Mouse (Mus musculus) limb, embryonic 15.5 days (tissue): ENCODE results near the gene Ggn. TPM values are rescaled to one million over a fixed set of nuclear protein-coding genes. Genes with fewer than 3 reads are reported as not detected.
"Not testable (repeated sequence)": the region's sequence is repeated elsewhere in the genome, so short reads cannot be mapped to it uniquely, and the experiment has no call there.

Experiments
- ATAC-seq: fragments of 200-750 bp; cut with Nextera tagmentation; 2 replicates; pipeline ENCODE4 v1.8.0; 2017; ENCODE audit warnings: low read depth, moderate TSS enrichment; ENCODE audit not compliant: insufficient number of reproducible peaks, low FRiP score, low TSS enrichment
- H3K27ac ChIP-seq: fragments of 300-500 bp; sonication (generic); 2 replicates; pipeline ENCODE4 v1.5.1; 2015; ENCODE audit warnings: moderate library complexity, mild to moderate bottlenecking, inconsistent platforms
- H3K27me3 ChIP-seq: fragments of 300-500 bp; sonication (generic); 2 replicates; pipeline ENCODE4 v1.6.1; 2015; ENCODE audit warnings: inconsistent platforms
- H3K36me3 ChIP-seq: fragments of 300-500 bp; sonication (generic); 2 replicates; pipeline ENCODE4 v1.6.1; 2015; ENCODE audit warnings: inconsistent platforms
- H3K4me1 ChIP-seq: fragments of 300-500 bp; sonication (generic); 2 replicates; pipeline ENCODE4 v1.6.1; 2015; ENCODE audit warnings: inconsistent platforms
- H3K4me2 ChIP-seq: fragments of 300-500 bp; sonication (generic); 2 replicates; pipeline ENCODE4 v1.6.1; 2015; ENCODE audit warnings: mild to moderate bottlenecking, inconsistent platforms
- H3K4me3 ChIP-seq: fragments of 300-500 bp; sonication (generic); 2 replicates; pipeline ENCODE4 v1.5.1; 2015; ENCODE audit warnings: mild to moderate bottlenecking, inconsistent platforms
- H3K9ac ChIP-seq: fragments of 300-500 bp; sonication (generic); 2 replicates; pipeline ENCODE4 v1.6.1; 2015; ENCODE audit warnings: inconsistent platforms
- H3K9me3 ChIP-seq: fragments of 300-500 bp; sonication (generic); 2 replicates; pipeline ENCODE4 v1.6.1; 2016; ENCODE audit warnings: inconsistent platforms
- WGBS: fragments of 180-500 bp; shearing (Covaris S2); methylation state at CpG from one replicate; pipeline ENCODE4 v1.1.7; 2015; 5-methylcytosine and 5-hydroxymethylcytosine counted together
- polyA plus RNA-seq: library from polyadenylated mRNA; unstranded; fragments of >200 nt; fragmentation: Nextera tagmentation; extraction: Ambion mirVana; gene quantifications from 2 replicates; pipeline ENCODE4 v1.2.1, GENCODE M21; 2015

Gene Ggn
- polyA plus RNA-seq, 1 experiment from 2014 or later = 1.3 TPM

DNA sequence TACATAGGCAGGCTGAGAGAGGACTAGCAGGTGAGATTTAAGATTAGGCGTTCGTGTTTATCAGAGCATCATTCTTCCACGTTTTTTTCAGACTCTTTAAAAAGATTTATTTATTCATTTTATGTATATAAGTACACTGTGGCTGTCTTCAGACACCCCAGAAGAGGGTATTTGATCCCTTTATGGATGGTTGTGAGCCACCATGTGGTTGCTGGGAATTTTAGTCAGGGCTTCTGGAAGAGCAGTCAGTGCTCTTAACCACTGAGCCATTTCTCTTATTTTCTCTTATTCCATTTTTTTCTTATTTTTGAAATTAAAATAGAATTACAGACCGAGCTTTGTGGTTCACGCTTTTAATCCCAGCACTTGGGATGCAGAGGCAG, 10.8 kb downstream of the Ggn start:
- WGBS = 39% methylated on average over 5 of the region's 5 CpGs

DNA sequence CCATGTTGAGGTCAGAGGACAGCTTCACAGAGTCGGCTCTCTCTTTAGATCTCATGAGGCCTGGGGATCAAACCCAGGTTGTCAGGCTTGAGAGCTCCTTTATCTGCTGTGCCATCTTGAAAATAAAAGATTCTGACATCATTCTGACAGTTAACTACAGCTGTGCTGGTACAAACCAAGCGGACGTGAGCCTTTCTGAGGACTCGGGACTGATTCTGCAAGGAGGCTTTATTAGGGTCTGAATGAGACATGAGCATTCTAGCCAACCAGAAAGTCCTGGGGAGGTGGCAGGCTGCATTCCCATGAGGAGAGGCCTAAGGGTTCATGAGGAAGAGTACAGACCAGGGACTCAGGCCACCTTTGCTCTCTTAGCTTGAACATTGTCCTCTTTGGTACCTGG, 11.3 kb downstream of the Ggn start:
- H3K4me2 ChIP-seq, H3K9me3 ChIP-seq, H3K4me3 ChIP-seq, H3K9ac ChIP-seq, H3K27ac ChIP-seq, ATAC-seq, H3K27me3 ChIP-seq: not testable (repeated sequence)
- peaks cover 15% of the 10 kb centered on the region for H3K36me3 ChIP-seq
- 89% methylated on average over 4 of the region's 4 CpGs for WGBS
- peaks cover 13% of the 10 kb centered on the region for H3K4me1 ChIP-seq

More for the DNA sequence above, 10.8 kb downstream of the Ggn start:
- Histone ChIP-seq H3K9ac (no peak overlapping the region), H3K4me3 (peak overlapping the region; percentile 73), H3K4me1 (peaks cover 13% of the 10 kb centered on the region), H3K27ac (peak overlapping the region; percentile 79; the same call in 1 of the 2 replicates), H3K27me3 (no peaks in the 10 kb centered on the region), H3K9me3 (no peaks in the 10 kb centered on the region), H3K4me2 (peak overlapping the region; percentile 45), H3K36me3 (peaks cover 20% of the 10 kb centered on the region)
- no peak for ATAC-seq

DNA sequence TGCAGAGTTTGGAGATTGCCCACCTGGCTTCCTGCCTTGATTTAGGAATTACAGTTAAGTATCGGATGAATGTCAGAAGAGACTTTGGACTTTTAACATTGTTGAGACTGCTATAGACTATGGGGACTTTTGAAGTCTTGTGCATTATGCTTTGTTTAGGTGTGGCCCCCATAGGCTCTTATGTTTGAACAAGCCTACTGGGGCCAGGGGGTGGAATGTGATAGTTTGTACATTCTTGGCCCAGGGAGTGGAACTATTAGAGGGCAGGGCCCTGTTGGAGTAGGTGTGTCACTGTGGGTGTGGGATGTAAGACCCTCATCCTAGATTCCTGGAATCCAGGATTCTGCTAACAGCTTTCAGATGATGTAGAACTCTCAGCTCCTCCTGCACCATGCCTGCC, 24.2 kb downstream of the Ggn start:
- not testable (repeated sequence) for H3K4me3 ChIP-seq, ATAC-seq, H3K36me3 ChIP-seq, H3K9me3 ChIP-seq, H3K4me2 ChIP-seq, H3K27ac ChIP-seq, H3K27me3 ChIP-seq, H3K9ac ChIP-seq, H3K4me1 ChIP-seq
- 81% methylated on average over 1 of the region's 1 CpGs for WGBS

DNA sequence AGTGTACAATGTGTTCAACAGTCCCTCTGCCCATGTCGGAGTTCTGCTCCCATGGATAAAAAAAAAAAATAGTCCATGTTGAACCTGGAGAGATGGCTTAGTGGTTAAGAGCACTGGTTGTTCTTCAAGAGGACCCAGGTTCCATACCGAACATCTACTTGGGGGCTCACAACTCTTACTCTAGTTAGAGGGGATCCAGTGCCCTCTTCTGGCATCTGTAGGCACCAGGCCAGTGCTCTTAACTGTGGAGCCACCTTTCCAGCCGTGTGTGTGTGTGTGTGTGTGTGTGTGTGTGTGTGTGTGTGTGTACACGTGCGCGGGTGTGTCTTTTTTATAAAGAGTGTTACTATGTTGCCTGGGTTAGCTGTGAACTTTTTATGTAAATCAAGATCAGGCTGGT, 32.6 kb downstream of the Ggn start:
- ATAC-seq = no peak
- no peaks in the 10 kb centered on the region for H3K36me3 ChIP-seq
- no peak overlapping the region for H3K27ac ChIP-seq
- no peaks in the 10 kb centered on the region for H3K27me3 ChIP-seq
- no peak overlapping the region for H3K9ac ChIP-seq
- H3K4me2 ChIP-seq = no peak overlapping the region
- 73% methylated on average over 6 of the region's 6 CpGs for WGBS
- no peak overlapping the region for H3K4me3 ChIP-seq
- no peaks in the 10 kb centered on the region for H3K9me3 ChIP-seq
- H3K4me1 ChIP-seq = no peaks in the 10 kb centered on the region

DNA sequence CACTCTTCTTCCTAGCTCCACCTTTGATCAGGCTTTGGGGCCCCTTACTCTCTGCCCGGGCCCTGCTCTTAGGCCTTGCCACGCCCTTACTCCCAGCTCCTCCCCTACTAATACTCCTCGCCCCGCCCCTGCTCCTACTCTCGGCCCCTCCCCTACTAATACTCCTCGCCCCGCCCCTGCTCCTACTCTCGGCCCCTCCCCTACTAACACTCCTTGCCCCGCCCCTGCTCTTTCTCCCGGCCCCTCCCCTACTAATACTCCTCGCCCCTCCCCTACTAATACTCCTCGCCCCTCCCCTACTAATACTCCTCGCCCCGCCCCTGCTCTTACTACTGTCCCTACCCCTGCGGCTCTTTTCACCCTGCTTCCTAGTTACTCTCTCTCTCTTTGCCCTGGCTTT, 41.0 kb downstream of the Ggn start:
- Histone ChIP-seq H3K4me3 (peak overlapping the region; percentile 43), H3K27ac (peak overlapping the region; percentile 83), H3K4me2 (peak overlapping the region; percentile 57), H3K4me1 (peaks cover 18% of the 10 kb centered on the region)
- H3K27me3 ChIP-seq, H3K9ac ChIP-seq, H3K9me3 ChIP-seq, H3K36me3 ChIP-seq: not testable (repeated sequence)
- WGBS = 28% methylated on average over 13 of the region's 15 CpGs
- peak; percentile 53 for ATAC-seq

DNA sequence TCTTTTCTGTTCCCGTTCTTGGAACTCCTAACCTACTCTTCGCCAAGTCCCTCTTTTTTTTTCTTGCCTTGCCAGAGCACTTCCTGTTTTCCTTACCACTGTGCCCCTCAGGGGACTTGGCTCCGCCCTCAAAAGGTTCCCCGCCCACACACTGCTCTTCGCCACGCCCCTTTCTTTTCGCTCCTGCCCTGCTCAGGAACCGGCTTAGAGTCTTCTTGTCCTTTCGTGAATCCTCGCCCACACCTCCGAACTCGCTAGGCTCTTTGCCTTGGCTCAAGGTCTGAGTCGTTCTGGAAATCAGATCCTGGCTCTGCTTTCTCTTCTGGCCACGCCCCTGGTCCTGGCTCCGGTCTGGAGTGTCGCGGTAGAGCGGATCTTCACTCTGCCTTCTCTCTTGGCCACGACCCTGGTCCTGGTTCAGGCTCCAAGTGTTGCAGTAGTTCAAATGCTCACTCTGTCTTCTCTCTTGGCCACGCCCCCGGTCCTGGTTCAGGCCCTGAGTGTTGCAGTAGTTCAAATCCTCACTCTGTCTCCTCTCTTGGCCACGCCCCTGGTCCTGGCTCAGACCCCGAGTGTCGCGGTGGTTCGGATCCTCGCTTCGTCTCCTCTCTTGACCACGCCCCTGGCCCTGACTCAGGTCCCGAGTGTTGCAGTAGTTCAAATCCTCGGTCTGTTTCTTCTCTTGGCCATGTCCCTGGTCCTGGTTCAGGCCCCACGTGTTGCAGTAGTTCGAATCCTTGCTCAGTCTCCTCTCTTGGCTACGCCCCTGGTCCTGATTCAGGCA, 41.6 kb downstream of the Ggn start:
- H3K9ac ChIP-seq = no peak overlapping the region

DNA sequence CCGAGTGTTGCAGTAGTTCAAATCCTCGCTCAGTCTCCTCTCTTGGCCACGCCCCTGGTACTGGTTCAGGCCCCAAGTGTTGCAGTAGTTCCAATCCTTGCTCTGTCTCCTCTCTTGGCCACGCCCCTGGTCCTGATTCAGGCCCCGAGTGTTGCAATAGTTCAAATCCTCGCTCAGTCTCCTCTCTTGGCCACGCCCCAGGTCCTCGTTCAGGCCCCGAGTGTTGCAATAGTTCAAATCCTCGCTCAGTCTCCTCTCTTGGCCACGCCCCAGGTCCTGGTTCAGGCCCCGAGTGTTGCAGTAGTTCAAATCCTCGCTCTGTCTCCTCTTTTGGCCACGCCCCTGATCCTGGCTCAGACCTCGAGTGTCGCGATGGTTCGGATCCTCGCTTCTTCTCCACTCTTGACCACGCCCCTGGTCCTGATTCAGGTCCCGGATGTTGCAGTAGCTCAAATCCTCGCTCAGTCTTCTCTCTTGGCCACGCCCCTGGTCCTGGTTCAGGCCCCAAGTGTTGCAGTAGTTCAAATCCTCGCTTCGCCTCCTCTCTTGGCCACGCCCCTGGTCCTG, 42.3 kb downstream of the Ggn start:
- WGBS = 22% methylated on average over 26 of the region's 26 CpGs
- H3K36me3 ChIP-seq = no peaks in the 10 kb centered on the region
- peaks cover 18% of the 10 kb centered on the region for H3K4me1 ChIP-seq
- H3K4me3 ChIP-seq = peak overlapping the region; percentile 43
- peak overlapping the region; percentile 83; the same call in 1 of the 2 replicates for H3K27ac ChIP-seq
- H3K27me3 ChIP-seq = no peaks in the 10 kb centered on the region
- ATAC-seq = no peak
- no peaks in the 10 kb centered on the region for H3K9me3 ChIP-seq
- H3K9ac ChIP-seq = no peak overlapping the region
- peak overlapping the region; percentile 57 for H3K4me2 ChIP-seq

More for the DNA sequence above, 41.6 kb downstream of the Ggn start:
- H3K27me3 ChIP-seq = no peaks in the 10 kb centered on the region
- peak overlapping the region; percentile 83 for H3K27ac ChIP-seq
- H3K4me2 ChIP-seq = peak overlapping the region; percentile 57
- H3K4me1 ChIP-seq = peaks cover 18% of the 10 kb centered on the region
- WGBS = 6% methylated on average over 34 of the region's 34 CpGs
- H3K36me3 ChIP-seq = no peaks in the 10 kb centered on the region
- no peaks in the 10 kb centered on the region for H3K9me3 ChIP-seq
- H3K4me3 ChIP-seq = peak overlapping the region; percentile 43
- ATAC-seq = peak; percentile 83

DNA sequence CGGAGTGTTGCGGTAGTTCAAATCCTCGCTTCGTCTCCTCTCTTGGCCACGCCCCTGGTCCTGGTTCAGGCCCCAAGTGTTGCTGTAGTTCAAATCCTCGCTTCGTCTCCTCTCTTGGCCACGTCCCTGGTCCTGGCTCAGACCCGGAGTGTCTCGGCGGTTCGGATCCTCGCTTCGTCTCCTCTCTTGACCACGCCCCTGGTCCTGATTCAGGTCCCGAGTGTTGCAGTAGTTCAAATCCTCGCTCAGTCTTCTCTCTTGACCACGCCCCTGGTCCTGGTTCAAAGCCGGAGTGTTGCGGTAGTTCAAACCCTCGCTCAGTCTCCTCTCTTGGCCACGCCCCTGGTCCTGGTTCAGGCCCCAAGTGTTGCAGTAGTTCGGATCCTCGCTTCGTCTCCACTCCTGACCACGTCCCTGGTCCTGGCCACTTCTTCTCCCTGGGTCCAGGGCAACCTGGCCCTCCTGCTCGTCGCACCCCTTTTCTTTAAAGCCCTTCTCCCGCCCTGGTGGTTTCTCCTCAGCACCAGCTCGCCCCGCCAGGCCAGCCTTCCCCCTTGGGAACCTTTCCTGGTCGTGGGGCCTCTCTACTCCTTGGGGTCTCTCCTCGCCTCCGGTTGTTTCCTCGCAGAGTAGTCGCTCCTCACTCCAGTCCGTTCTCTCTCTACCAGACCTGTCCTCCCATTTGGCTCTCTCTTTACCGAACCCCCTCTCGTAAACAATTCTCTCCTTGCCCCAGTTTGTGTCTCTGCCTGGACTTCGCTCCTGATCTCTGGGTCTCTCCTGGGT, 43.0 kb downstream of the Ggn start:
- 23% methylated on average over 40 of the region's 40 CpGs for WGBS
- not testable (repeated sequence) for ATAC-seq, H3K9ac ChIP-seq, H3K27ac ChIP-seq, H3K36me3 ChIP-seq, H3K27me3 ChIP-seq, H3K9me3 ChIP-seq
- Histone ChIP-seq H3K4me3 (0 out of 2 replicates have a peak overlapping the region, but pooled peaks have one; percentile 16), H3K4me2 (peak overlapping the region; percentile 41), H3K4me1 (peaks cover 18% of the 10 kb centered on the region)

DNA sequence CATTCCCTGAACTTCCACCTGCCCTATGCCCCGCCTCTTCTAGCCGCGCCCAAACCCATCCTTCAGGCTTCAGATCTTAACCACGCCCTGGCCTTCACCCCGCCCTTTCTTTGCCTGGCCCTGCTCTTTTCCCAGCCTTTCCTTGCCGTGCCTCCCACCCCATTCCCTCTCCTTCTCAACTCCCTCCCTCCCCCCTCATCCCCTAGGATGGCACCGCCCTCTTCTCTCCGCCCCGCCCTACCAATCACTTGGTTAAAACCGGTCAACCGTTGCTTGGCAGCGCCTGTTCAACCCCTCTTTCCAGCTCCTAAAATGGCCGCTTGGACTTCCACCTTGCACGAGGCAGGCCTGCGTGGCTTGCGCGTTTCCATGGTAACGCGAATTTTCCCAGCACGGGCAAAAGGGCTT, 43.7 kb downstream of the Ggn start, which contains the start of gene Catsperg1:
TSS of gene Catsperg1 (minus strand) at position 361 of the 408 bp plus-strand sequence.
- no peaks in the 10 kb centered on the region for H3K27me3 ChIP-seq
- H3K27ac ChIP-seq = no peak within 1 kb of the TSS
- peaks cover 18% of the 10 kb centered on the region for H3K4me1 ChIP-seq
- H3K4me3 ChIP-seq = peak within 1 kb of the TSS; percentile 16
- H3K9ac ChIP-seq = no peak within 1 kb of the TSS
- WGBS = 5% methylated on average over 20 of the region's 20 CpGs
- no peaks in the 10 kb centered on the region for H3K9me3 ChIP-seq
- ATAC-seq = peak; percentile 48; the same call in 1 of the 2 replicates
- H3K4me2 ChIP-seq = peak within 1 kb of the TSS; percentile 41
- H3K36me3 ChIP-seq = no peaks in the 10 kb centered on the region

DNA sequence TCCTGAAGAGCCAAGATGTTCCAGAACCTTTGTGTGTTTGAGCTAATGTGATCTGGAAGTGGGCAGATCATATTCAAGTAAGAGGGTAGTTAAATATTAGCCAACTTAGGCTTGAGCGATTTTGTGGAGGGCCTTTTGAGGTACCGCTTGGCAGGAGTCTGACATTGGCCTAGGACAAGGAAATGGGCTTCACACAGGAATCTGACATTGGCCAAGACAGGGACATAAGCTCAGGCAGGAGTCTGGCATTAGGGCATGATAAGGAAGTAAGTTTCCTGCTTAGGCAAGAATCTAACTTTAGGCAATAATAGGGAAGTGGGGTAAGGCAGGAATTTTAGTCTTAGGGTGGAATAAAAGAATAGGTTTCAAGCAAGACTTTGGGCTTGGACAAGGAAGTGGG, 44.2 kb downstream of the Ggn start:
- Histone ChIP-seq H3K4me3 (no peak overlapping the region), H3K27ac (no peak overlapping the region), H3K27me3 (no peaks in the 10 kb centered on the region), H3K4me1 (peaks cover 18% of the 10 kb centered on the region), H3K4me2 (peak overlapping the region; percentile 41; the same call in 1 of the 2 replicates), H3K36me3 (no peaks in the 10 kb centered on the region), H3K9ac (no peak overlapping the region), H3K9me3 (no peaks in the 10 kb centered on the region)
- WGBS = 74% methylated on average over 2 of the region's 2 CpGs
- ATAC-seq = no peak

DNA sequence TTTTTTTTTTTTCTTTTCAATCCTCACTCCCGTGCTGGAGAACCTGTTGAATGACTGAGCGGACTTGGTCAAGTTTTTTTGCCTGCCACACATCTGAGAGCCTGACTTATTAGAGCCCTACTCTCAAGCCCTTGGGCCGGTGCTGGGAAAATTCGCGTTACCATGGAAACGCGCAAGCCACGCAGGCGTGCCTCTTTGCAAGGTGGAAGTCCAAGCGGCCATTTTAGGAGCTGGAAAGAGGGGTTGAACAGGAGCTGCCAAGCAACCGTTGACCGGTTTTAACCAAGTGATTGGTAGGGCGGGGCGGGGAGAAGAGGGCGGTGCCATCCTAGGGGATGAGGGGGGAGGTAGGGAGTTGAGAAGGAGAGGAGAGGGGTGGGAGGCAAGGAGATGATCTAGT, 44.8 kb downstream of the Ggn start:
- Histone ChIP-seq H3K9me3 (no peaks in the 10 kb centered on the region), H3K27me3 (no peaks in the 10 kb centered on the region), H3K36me3 (peaks cover 6% of the 10 kb centered on the region; the same call in 1 of the 2 replicates), H3K4me1 (peaks cover 18% of the 10 kb centered on the region), H3K9ac (no peak overlapping the region), H3K4me2 (no peak overlapping the region), H3K4me3 (no peak overlapping the region), H3K27ac (no peak overlapping the region)
- ATAC-seq = no peak
- WGBS = 45% methylated on average over 15 of the region's 15 CpGs
